Mouse (Mus musculus) skeletal muscle tissue, adult 2 months (tissue): ENCODE results near the gene Gm49383.
"Not testable (repeated sequence)": the region's sequence is repeated elsewhere in the genome, so short reads cannot be mapped to it uniquely, and the experiment has no call there.

Experiments used
- DNase-seq: peaks from one replicate; pipeline ENCODE4 v3.0.0-alpha.2; 2012; ENCODE audit warnings: low read depth, low spot score

Gm49383 gene

DNA sequence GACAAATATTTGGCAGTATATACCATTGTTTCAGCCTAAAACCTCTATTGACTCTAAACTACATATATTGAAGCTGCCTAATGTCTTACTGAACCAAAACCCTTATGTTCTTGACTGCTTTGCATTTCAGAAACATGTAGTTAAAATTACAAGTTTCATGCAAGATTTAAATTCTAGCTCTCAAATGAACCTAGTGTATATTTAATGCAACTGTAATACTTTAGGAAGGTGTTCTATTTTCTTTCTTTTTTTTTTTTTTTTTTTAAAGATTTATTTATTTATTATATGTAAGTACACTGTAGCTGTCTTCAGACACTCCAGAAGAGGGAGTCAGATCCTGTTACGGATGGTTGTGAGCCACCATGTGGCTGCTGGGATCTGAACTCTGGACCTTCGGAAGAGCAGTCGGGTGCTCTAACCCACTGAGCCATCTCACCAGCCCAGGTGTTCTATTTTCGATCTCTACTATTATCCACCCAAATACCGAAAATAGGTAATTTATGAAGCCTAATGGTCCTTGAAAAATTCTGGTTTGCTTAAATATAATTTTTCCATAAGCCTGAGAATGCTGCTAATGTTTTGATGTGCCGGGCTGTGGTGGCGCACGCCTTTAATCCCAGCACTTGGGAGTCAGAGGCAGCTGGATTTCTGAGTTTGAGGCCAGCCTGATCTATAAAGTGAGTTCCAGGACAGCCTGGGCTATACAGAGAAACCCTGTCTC is 29.9 kb downstream of the Gm49383 start:
- not testable (repeated sequence) for DNase-seq

GRCm38 (mm10) chr12:69164904-69165303 is 32.0 kb downstream of the Gm49383 start:
- no peak for DNase-seq

GRCm38 (mm10) chr12:69163586-69163985 is 33.3 kb downstream of the Gm49383 start:
- not testable (repeated sequence) for DNase-seq

DNA sequence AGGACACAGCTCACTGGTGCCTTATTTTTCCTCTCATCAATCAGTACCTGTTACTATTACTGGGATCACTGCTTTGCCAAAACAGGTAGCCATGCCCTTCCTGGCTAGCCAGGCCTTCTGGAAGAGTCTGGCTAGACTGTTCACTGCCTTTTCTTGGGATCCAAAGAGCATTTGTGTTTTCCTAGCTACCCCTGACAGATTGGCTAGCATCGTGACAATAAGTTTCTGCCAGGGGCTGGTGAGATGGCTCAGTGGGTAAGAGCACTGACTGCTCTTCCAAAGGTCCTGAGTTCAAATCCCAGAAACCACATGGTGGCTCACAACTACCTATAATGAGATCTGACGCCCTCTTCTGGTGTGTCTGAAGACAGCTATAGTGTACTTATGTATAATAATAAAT is 36.2 kb downstream of the Gm49383 start:
- DNase-seq = not testable (repeated sequence)

GRCm38 (mm10) chr12:69159578-69159940 is 37.3 kb downstream of the Gm49383 start:
- DNase-seq = peak; percentile 66

DNA sequence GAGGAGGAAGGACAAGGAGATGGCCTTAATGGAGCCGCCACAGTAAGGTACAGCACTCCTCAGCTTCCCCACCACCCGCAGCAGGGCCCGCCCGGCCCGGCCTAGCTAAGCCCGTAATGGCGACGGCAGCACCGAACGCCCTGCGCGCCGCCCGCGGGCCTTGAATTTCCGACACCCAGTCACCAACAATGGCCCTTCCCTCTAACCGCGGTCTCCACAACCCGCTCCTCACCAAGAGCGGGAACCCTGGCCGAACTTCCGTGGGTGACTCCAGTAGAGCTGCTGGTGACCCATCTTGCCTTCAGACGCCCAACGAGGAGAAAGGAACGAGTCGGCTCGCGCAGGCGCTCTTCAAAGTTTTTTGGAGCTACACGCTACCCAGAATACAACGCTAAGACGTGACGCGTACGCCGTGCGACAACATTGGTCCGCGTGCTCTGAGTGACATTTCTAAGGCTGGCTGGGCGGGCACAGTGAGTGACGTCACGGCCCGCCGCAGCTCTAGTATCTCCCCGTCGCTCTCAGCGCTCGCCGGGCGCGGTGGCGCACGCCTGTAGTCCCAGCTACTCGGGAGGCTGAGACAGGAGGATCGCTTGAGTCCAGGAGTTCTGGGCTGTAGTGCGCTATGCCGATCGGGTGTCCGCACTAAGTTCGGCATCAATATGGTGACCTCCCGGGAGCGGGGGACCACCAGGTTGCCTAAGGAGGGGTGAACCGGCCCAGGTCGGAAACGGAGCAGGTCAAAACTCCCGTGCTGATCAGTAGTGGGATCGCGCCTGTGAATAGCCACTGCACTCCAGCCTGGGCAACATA is 37.9 kb downstream of the Gm49383 start, which contains the start of gene Rps29:
TSS of gene Rps29 (minus strand) at position 422 of the 813 bp plus-strand sequence.
- peak; percentile 100 for DNase-seq

DNA sequence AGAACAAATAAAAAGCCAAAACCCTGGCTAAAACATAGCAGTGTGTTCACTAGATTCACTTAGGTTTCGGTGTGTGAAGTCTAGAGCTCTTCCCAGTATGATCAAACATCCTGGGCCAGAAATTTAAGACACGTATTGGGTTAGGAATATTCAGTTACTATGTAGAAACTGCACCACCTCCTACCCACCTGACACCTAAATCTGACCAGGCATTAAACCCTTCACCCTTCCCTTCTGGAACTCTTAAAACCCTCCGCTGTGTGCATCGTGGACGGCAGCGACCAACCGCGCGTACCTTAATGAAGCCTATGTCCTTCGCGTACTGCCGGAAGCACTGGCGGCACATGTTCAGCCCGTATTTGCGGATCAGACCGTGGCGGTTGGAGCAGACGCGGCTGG is 38.5 kb downstream of the Gm49383 start:
- no peak for DNase-seq

DNA sequence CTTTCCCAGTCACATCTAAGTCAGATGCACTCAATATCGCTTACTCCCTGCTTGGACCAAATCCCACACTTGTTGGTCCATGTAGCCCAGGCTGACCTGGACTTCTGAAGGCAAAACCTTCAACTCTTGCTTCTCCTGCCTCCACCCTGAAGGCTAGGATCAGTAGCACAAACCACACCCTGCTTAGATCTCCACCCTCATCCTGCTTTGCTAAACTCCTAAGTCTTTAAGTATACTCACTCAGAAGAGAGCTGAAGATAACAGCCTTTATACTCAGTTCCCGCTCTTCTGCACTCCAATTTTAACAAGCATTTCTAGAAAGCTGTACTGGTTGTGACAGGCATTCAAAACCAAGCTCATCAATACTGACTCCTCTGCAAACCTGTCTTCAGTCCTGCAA is 39.8 kb downstream of the Gm49383 start:
- no peak for DNase-seq

GRCm38 (mm10) chr12:69156436-69156835 is 40.5 kb downstream of the Gm49383 start:
- DNase-seq = no peak

DNA sequence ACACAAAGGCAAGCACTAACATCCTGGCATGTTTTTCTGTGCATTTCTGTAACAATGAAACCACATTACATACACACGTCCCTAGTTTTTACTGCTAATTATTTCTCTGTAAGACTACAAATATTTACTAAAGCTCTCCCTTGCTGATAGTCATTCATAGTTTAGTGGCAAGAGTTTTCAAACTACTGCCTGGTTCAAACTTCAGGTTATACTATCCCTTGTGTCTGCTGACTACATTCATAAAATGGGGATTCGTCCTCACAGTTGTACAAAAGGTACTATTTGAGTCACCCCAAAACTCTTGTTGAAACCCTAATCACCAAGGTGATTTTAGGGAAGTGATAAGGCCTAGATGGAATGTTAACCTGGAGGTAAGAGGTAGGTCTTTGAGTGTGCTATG is 41.0 kb downstream of the Gm49383 start:
- DNase-seq = no peak

GRCm38 (mm10) chr12:69150049-69150448 is 46.9 kb downstream of the Gm49383 start:
- DNase-seq = no peak

GRCm38 (mm10) chr12:69147166-69147735 is 49.7 kb downstream of the Gm49383 start:
- DNase-seq = no peak

DNA sequence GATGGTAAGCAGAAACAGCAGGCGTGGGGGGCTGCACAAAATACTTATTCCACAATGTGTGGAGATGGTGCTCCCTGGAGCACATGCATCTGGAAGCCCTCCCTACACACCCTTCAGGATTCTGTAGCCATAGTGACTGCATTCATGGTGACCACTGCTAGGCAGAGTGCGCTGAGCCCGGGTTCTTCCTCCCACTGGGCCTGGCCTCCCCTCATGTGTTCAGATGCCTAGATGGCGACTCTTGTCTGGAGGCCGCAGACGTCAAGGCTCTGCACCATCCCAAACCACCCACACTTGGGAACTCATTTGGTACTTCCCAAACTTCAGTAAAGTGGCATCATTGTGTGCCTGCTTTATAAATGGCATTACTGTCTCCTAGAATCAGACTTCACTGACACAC is 53.4 kb downstream of the Gm49383 start:
- DNase-seq = no peak

DNA sequence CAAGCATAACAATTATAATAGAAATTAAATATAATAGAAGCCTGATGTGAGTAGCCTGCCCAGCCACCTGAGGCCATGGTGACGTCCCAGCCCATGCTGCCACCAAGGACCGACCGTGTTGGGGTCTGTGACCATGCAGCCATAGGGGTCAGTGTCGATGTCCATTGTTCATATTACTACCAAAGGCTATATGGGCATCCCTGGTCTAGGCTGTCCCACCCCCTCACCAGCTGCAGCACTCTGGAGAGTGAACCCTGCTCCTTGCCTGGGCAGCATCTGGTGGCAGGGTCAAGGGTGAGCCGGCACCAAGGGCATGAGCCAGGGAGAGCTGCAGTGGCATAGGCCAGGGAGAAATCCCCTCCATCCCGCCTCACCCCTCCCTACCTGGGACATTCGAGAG is 57.1 kb downstream of the Gm49383 start:
- DNase-seq = no peak

GRCm38 (mm10) chr12:69139201-69139600 is 57.7 kb downstream of the Gm49383 start:
- no peak for DNase-seq
